Mouse (Mus musculus) c-Kit-positive CD71-positive TER-119-negative erythroid progenitor cells, embryonic 14.5 days (primary cell): ENCODE measurements at regions not wholly inside any gene's neighbourhood (a gene's known extent, or its start where the extent isn't known, plus 50 kb on each side); places are given as distances from the start of the nearest gene placed in this dataset.
"Not testable (repeated sequence)": the region's sequence is repeated elsewhere in the genome, so short reads cannot be mapped to it uniquely, and the experiment has no call there.

Experiments used
- DNase-seq: peaks from one replicate; pipeline ENCODE4 v3.0.0-alpha.2; 2013; ENCODE audit warnings: low read depth

- DNase-seq, result no peak
Measured at GRCm38 (mm10) chr6:143437367-143438271, 270.6 kb downstream of the Etnk1 start.

- no peak for DNase-seq
Measured at GRCm38 (mm10) chr6:143438272-143438591, 271.2 kb downstream of the Etnk1 start.

GRCm38 (mm10) chr6:143439484-143439883, 272.5 kb downstream of the Etnk1 start:
- no peak for DNase-seq

- no peak for DNase-seq
Measured at GRCm38 (mm10) chr6:143440237-143440950, 273.4 kb downstream of the Etnk1 start.

GRCm38 (mm10) chr6:143442361-143442760, 275.3 kb downstream of the Etnk1 start:
- no peak for DNase-seq

- DNase-seq, result no peak
Measured at GRCm38 (mm10) chr6:143443446-143443845, 276.4 kb downstream of the Etnk1 start.

- no peak for DNase-seq
Measured at GRCm38 (mm10) chr6:143444782-143445181, 277.8 kb downstream of the Etnk1 start.

GRCm38 (mm10) chr6:143445834-143446552, 279.0 kb downstream of the Etnk1 start:
- no peak for DNase-seq

- no peak for DNase-seq
Measured at GRCm38 (mm10) chr6:143447060-143447459, 280.0 kb downstream of the Etnk1 start.

- DNase-seq, result no peak
Measured at GRCm38 (mm10) chr6:143449071-143449470, 282.1 kb downstream of the Etnk1 start.

GRCm38 (mm10) chr6:143451869-143452268, 284.8 kb downstream of the Etnk1 start:
- no peak for DNase-seq

- no peak for DNase-seq
Measured at GRCm38 (mm10) chr6:143454695-143455218, 287.7 kb downstream of the Etnk1 start.

- no peak for DNase-seq
Measured at GRCm38 (mm10) chr6:143464907-143465537, 298.0 kb downstream of the Etnk1 start.

GRCm38 (mm10) chr6:143472676-143473075, 305.7 kb downstream of the Etnk1 start:
- DNase-seq, result not testable (repeated sequence)

GRCm38 (mm10) chr6:143474396-143474795, 307.4 kb downstream of the Etnk1 start:
- no peak for DNase-seq

GRCm38 (mm10) chr6:143475296-143475695, 308.3 kb downstream of the Etnk1 start:
- no peak for DNase-seq

GRCm38 (mm10) chr6:143477396-143477795, 310.4 kb downstream of the Etnk1 start:
- DNase-seq, result no peak

- DNase-seq, result no peak
Measured at GRCm38 (mm10) chr6:143479239-143479638, 312.2 kb downstream of the Etnk1 start.

GRCm38 (mm10) chr6:143479701-143480388, 312.8 kb downstream of the Etnk1 start:
- DNase-seq, result no peak

GRCm38 (mm10) chr6:143482272-143482671, 315.3 kb downstream of the Etnk1 start:
- no peak for DNase-seq

- no peak for DNase-seq
Measured at GRCm38 (mm10) chr6:143482868-143483267, 315.8 kb downstream of the Etnk1 start.
